Mouse (Mus musculus): ENCODE data around the gene Mgat5b.

- TF ChIP-seq CTCF (IDR thresholded peaks at IDR 0.05; ENCODE audit: borderline replicate concordance, control insufficient read depth, extremely low read depth, insufficient read depth, low read length, poor library complexity) (no peak), POLR2A (IDR thresholded peaks at IDR 0.05; ENCODE audit: control insufficient read depth, extremely low read depth, insufficient read depth, low read length, poor library complexity) (no peak)
Measured at GRCm38 (mm10) chr11:116940088-116940855, 21.6 kb downstream of the Mgat5b start.
